Mouse (Mus musculus): ENCODE results near the gene Ydjc.
"Not testable (repeated sequence)": the region's sequence is repeated elsewhere in the genome, so short reads cannot be mapped to it uniquely, and the experiment has no call there.

DNA sequence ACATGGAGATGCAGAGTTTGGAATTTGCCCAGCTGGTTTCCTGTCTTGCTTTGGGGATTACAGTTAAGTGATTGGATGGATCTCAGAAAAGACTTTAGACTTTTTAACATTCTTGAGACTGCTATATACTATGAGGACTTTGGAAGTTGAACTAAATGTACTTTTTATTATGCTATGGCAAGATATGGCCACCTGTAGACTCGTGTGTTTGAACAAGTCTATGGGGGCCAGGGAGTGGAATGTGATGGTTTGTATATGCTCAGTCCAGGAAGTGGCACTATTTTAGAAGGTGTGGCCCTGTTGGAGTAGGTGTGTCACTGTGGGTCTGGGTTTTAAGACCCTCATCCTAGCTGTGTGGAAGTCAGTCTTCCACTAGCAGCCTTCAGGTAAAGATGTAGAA is 21.1 kb downstream of the Ydjc start:
- TF ChIP-seq POLR2A (IDR thresholded peaks at IDR 0.05; ENCODE audit: low read depth, low read length); CTCF (IDR thresholded peaks at IDR 0.05; ENCODE audit: borderline replicate concordance, insufficient read depth, low read length): not testable (repeated sequence)

Data from embryonic fibroblast, embryonic 13.5 days (primary cell).